Mouse (Mus musculus): ENCODE measurements at regions not wholly inside any gene's neighbourhood (a gene's known extent, or its start where the extent isn't known, plus 50 kb on each side); places are given as distances from the start of the nearest gene placed in this dataset.

DNA sequence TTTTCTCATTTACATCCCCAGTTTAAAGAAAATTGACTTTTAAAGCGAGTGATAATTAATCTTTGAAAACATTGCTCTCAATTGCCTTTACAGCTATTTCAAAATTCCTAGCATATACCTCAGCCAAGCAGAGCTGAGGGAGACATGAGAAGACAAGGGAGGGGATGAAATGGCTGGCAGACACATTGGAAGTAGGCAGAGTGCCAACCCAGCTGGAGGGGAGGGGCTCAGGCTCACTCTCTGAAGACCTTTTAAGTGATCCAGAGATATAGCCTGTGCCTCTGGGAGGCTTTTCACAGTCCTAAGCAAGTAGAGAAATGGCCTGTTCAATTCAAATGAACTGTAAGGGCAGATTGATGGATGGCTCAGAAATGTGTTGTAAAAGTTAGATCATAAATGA is 122.5 kb upstream of the Thsd7b start:
- no peak for TF ChIP-seq CTCF (IDR thresholded peaks at IDR 0.05; ENCODE audit: low read depth)
- no peak for TF ChIP-seq EP300 (IDR thresholded peaks at IDR 0.05; ENCODE audit: low read depth)

All from liver, embryonic 14.5 days (tissue).